21 mouse cellular contexts compared by ENCODE assay signal in genomic region chr6:101501716-101502115, GRCm38 (mm10).
DNase-seq lines count a peak whose midpoint lies in the region; ATAC-seq lines count a peak whose summit lies in the region.
"Had no signal": no experiment of that assay in that cellular context is flagged by ENCODE, and none has a peak within 500 bp of the region (broad histone marks: within the 10 kb centered on the region; RNA-seq: fewer than 3 reads in every experiment).

No protein-coding gene starts in this region.

- no peak overlapping the region for H3K9ac ChIP-seq in limb, embryonic 12.5 days (replicated peaks)
- no peak overlapping the region for H3K9ac ChIP-seq in embryonic facial prominence, embryonic 13.5 days
- H3K9ac ChIP-seq: forebrain, embryonic 13.5 days; forebrain, postnatal 0 days; heart, embryonic 13.5 days had no signal

- 57% methylated on average over 4 of the region's 4 CpGs for WGBS in limb, embryonic 12.5 days
- WGBS in limb, embryonic 10.5 days = 84% methylated on average over 4 of the region's 4 CpGs
- WGBS in embryonic facial prominence, embryonic 13.5 days = 33% methylated on average over 4 of the region's 4 CpGs

- no peak overlapping the region for H3K4me3 ChIP-seq in limb, embryonic 12.5 days (replicated peaks)
- H3K4me3 ChIP-seq in limb, embryonic 10.5 days = no peak overlapping the region
- H3K4me3 ChIP-seq in embryonic facial prominence, embryonic 13.5 days = no peak overlapping the region
- H3K4me3 ChIP-seq: forebrain, embryonic 13.5 days; heart, embryonic 13.5 days had no signal

- no peaks in the 10 kb centered on the region for H3K36me3 ChIP-seq in limb, embryonic 12.5 days
- no peaks in the 10 kb centered on the region for H3K36me3 ChIP-seq in limb, embryonic 10.5 days
- H3K36me3 ChIP-seq in embryonic facial prominence, embryonic 13.5 days = no peaks in the 10 kb centered on the region
- H3K36me3 ChIP-seq: heart, embryonic 13.5 days had no signal

- ATAC-seq in frontal cortex, adult (ENCODE audit: low TSS enrichment) = peak; percentile 86
- no peak for ATAC-seq in limb, embryonic 12.5 days (ENCODE audit: insufficient number of reproducible peaks, insufficient read depth, low FRiP score, low TSS enrichment, low read depth)
- ATAC-seq in embryonic facial prominence, embryonic 13.5 days (ENCODE audit: insufficient number of reproducible peaks, insufficient read depth, low FRiP score, low TSS enrichment, low read depth) = no peak
- ATAC-seq: activated CD4-positive, CD25-positive, alpha-beta regulatory T cell, adult 4 months; forebrain, embryonic 13.5 days; hindbrain, embryonic 16.5 days; inflammation-experienced regulatory T-cells, adult 6 months; intestine, postnatal 0 days; Patski had no signal

- peaks cover 9% of the 10 kb centered on the region for H3K4me1 ChIP-seq in limb, embryonic 12.5 days (replicated peaks)
- peaks cover 3% of the 10 kb centered on the region for H3K4me1 ChIP-seq in limb, embryonic 10.5 days
- peaks cover 17% of the 10 kb centered on the region for H3K4me1 ChIP-seq in embryonic facial prominence, embryonic 13.5 days

- H3K27ac ChIP-seq in limb, embryonic 12.5 days = peak overlapping the region; percentile 35; the same call in 1 of the 2 replicates
- H3K27ac ChIP-seq in limb, embryonic 10.5 days = no peak overlapping the region
- H3K27ac ChIP-seq in embryonic facial prominence, embryonic 13.5 days = peak overlapping the region; percentile 73
- H3K27ac ChIP-seq: forebrain, embryonic 13.5 days; heart, embryonic 13.5 days had no signal

- H3K27me3 ChIP-seq in limb, embryonic 12.5 days = no peaks in the 10 kb centered on the region
- no peaks in the 10 kb centered on the region for H3K27me3 ChIP-seq in limb, embryonic 10.5 days (ENCODE audit: low read depth, poor library complexity, severe bottlenecking)
- no peaks in the 10 kb centered on the region for H3K27me3 ChIP-seq in embryonic facial prominence, embryonic 13.5 days
- H3K27me3 ChIP-seq: CH12.LX; forebrain, embryonic 13.5 days; heart, embryonic 13.5 days had no signal

- no peak for DNase-seq in frontal cortex, postnatal 14 days (ENCODE audit: low spot score in 2 of 2)
- no peak for DNase-seq in limb, embryonic 10.5 days (ENCODE audit: low spot score)
- no peak for DNase-seq in urinary bladder, postnatal 14 days (ENCODE audit: low spot score)
- DNase-seq: adrenal gland, adult 2 months; adrenal gland, postnatal 25 days; cerebellum, adult 2 months; cerebellum, postnatal 10 days; gastrocnemius, postnatal 36 days; heart, adult 11 months had no signal

- H3K4me2 ChIP-seq in limb, embryonic 12.5 days = no peak overlapping the region
- H3K4me2 ChIP-seq in embryonic facial prominence, embryonic 13.5 days = no peak overlapping the region
- H3K4me2 ChIP-seq: forebrain, embryonic 13.5 days; heart, embryonic 13.5 days had no signal

- no peaks in the 10 kb centered on the region for H3K9me3 ChIP-seq in limb, embryonic 12.5 days
- no peaks in the 10 kb centered on the region for H3K9me3 ChIP-seq in limb, embryonic 10.5 days (replicated peaks)
- no peaks in the 10 kb centered on the region for H3K9me3 ChIP-seq in embryonic facial prominence, embryonic 13.5 days
- H3K9me3 ChIP-seq: forebrain, embryonic 13.5 days; heart, embryonic 13.5 days had no signal
